Mouse (Mus musculus) heart, adult 2 months (tissue): ENCODE measurements around the gene Nbeal1.

ENCODE experiments used
- CTCF ChIP-seq: fragments of 200-600 bp; IDR thresholded peaks from 2 replicates; pipeline ENCODE4 v1.8.1; 2022; ENCODE audit warnings: antibody characterized with exemption, mild to moderate bottlenecking, moderate library complexity
- EP300 ChIP-seq: fragments of 200-500 bp; IDR thresholded peaks from 2 replicates; pipeline ENCODE4 v1.6.1; 2011; ENCODE audit warnings: low read depth, low read length, control low read depth; ENCODE audit not compliant: insufficient read depth
- POLR2A ChIP-seq: fragments of 200-500 bp; IDR thresholded peaks from 2 replicates; pipeline ENCODE4 v1.6.1; 2011; ENCODE audit warnings: mild to moderate bottlenecking, low read depth, low read length, control low read depth; ENCODE audit not compliant: insufficient read depth

DNA sequence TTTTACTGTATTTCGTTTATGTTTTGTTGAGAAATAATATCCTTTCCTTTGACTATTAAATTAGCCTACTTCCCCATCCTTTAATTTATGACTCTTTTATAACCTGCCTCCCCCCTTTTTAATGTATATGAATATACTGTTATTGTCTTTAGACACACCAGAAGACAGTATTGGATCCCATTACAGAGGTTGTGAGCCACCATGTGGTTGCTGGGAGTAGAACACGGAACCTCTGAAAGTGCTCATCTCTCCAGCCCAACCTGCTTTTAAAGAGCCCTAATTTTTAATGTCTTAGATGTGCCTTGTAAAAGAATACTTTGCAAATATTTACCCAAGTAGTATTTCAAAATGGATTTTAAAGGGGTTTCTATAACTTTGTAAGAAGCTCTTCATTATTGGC is 92.1 kb downstream of the Nbeal1 start:
- TF ChIP-seq CTCF (peak; percentile 64), POLR2A (no peak), EP300 (no peak)
